Mouse (Mus musculus): Measurements from ENCODE around the gene Ccdc181. TPM values are rescaled to one million over a fixed set of nuclear protein-coding genes. Genes with fewer than 3 reads are reported as not detected.
A peak's percentile ranks its signal among the peaks of the same experiment; 100 is the strongest.
"Not testable (repeated sequence)": the region's sequence is repeated elsewhere in the genome, so short reads cannot be mapped to it uniquely, and the experiment has no call there.

Ccdc181 gene
- 11.5 and 14.5 TPM in 2 replicates for polyA plus RNA-seq (2016; fragmentation: Nextera tagmentation; extraction: Ambion mirVana)

GRCm38 (mm10) chr1:164275455-164275954 is at the start of gene Ccdc181:
Gene Ccdc181, plus strand, starts transcription at chr1:164275585.
- Histone ChIP-seq H3K27me3 (ENCODE audit: low read depth, poor library complexity, severe bottlenecking) (0 out of 2 replicates have a peak, but pooled peaks cover 5% of the 10 kb centered on the region), H3K4me1 (peaks cover 7% of the 10 kb centered on the region; the same call in 1 of the 2 replicates), H3K36me3 (peaks cover 6% of the 10 kb centered on the region), H3K4me3 (peak within 1 kb of the TSS; percentile 79), H3K9me3 (replicated peaks) (no peaks in the 10 kb centered on the region), H3K27ac (replicated peaks) (peak within 1 kb of the TSS; percentile 88)
- under 1% methylated on average over 31 of the region's 31 CpGs for WGBS
- DNase-seq (ENCODE audit: low spot score) = peak; percentile 93

DNA sequence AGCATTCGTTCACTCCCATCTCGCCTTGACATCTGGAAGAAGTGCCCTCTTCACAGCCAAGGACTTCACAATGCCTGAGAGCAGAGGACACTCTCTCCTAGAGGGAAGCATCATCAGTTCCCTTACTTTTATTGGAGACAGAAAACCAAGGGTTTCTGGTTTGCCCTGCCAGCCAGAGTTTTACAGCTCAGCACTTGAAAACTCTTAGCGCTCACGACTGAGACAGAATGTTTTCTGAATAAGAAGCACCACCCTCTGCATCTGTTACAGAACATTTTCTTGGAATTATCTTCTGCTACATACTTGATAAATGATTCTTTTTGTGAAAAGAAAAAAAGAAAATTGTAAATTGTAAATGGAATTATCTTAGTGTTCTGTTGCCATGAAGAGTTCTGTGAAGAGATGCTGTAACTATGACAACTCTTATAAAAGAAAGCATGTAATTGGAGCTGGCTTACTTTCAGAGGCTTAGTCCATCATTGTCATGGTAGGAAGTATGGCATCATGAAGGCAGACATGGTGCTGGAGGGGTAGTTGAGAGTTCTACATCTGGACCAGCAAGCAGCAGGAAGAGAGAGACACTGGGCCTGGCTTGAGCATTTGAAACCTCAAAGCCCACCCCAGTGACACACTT is 43.3 kb upstream of the Ccdc181 start:
- not testable (repeated sequence) for H3K9me3 ChIP-seq (replicated peaks); H3K36me3 ChIP-seq; H3K27ac ChIP-seq (replicated peaks); DNase-seq (ENCODE audit: low spot score); H3K4me1 ChIP-seq; H3K4me3 ChIP-seq; H3K27me3 ChIP-seq (ENCODE audit: low read depth, poor library complexity, severe bottlenecking)
- 92% methylated on average over 2 of the region's 4 CpGs for WGBS

DNA sequence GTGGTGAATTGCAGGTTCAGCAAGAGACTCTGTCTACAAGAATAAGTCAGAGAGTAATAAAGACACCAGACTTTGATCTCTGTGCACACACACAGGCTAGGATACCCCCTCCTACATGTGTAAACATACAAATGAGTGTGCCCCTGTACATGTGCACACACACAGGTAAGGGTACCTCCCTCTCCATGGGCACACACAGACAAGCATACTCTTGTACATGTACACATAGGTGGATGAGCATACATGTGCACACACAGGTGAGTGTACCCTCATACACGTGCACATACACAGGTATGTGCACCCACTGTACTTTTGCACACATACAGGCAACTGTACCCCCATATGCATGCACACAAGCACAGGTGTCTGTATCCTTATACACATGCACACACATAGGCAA is 41.9 kb upstream of the Ccdc181 start:
- 72% methylated on average over 1 of the region's 1 CpGs for WGBS
- DNase-seq (ENCODE audit: low spot score) = no peak
- H3K27me3 ChIP-seq (ENCODE audit: low read depth, poor library complexity, severe bottlenecking) = no peaks in the 10 kb centered on the region

DNA sequence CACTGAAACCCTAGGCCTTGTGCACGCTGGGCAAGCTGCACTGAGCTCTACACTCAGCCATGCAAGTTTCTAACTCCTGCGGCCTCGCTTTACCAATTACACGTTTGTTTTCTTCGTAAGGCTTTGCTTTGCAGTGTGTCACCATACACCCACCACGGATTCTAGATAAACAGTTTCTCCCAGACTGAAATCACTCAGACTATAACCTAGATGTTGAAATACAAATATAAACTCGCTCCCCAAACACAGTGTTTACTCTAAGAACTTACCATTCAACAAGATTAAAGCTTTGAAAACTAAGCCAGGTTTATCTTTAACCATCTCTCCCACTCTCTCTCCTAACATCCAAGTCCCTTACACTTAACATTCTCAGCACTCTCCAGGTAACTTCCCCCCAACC is 40.3 kb upstream of the Ccdc181 start:
- 65% methylated on average over 7 of the region's 7 CpGs for WGBS
- DNase-seq (ENCODE audit: low spot score) = no peak
- Histone ChIP-seq H3K36me3 (no peaks in the 10 kb centered on the region), H3K27me3 (ENCODE audit: low read depth, poor library complexity, severe bottlenecking) (no peaks in the 10 kb centered on the region), H3K9me3 (replicated peaks) (no peaks in the 10 kb centered on the region), H3K4me3 (no peak overlapping the region), H3K27ac (replicated peaks) (no peak overlapping the region), H3K4me1 (peaks cover 4% of the 10 kb centered on the region; the same call in 1 of the 2 replicates)

More for the DNA sequence above, 41.9 kb upstream of the Ccdc181 start:
- no peaks in the 10 kb centered on the region for H3K9me3 ChIP-seq (replicated peaks)
- peaks cover 4% of the 10 kb centered on the region; the same call in 1 of the 2 replicates for H3K4me1 ChIP-seq
- no peaks in the 10 kb centered on the region for H3K36me3 ChIP-seq
- H3K4me3 ChIP-seq = no peak overlapping the region
- H3K27ac ChIP-seq (replicated peaks) = no peak overlapping the region

GRCm38 (mm10) chr1:164236078-164236477 is 39.3 kb upstream of the Ccdc181 start:
- Histone ChIP-seq H3K27ac (replicated peaks) (no peak overlapping the region), H3K36me3 (no peaks in the 10 kb centered on the region), H3K4me3 (no peak overlapping the region), H3K27me3 (ENCODE audit: low read depth, poor library complexity, severe bottlenecking) (no peaks in the 10 kb centered on the region), H3K9me3 (replicated peaks) (no peaks in the 10 kb centered on the region), H3K4me1 (peaks cover 4% of the 10 kb centered on the region; the same call in 1 of the 2 replicates)
- WGBS = 60% methylated on average over 7 of the region's 7 CpGs
- DNase-seq (ENCODE audit: low spot score) = no peak

DNA sequence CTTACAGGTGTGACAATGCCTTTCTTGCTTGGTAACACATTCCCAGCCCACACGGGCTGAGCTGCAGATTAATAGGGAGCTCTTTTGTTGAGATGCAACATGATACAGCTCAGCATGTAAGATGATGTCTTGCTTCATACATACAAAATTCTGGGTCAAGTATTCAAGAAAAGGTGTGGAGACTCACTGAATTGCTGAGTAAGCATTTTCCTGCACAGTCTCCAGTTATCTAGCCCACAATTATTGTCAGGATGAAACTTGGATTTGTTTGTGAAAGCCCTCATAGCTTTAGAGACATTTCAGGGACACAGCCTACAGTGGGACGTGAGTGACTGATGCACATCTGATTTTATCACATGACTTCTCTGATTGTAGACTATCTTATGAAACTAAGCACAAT is 33.9 kb upstream of the Ccdc181 start:
- H3K36me3 ChIP-seq = no peaks in the 10 kb centered on the region
- no peaks in the 10 kb centered on the region for H3K9me3 ChIP-seq (replicated peaks)
- no peak overlapping the region for H3K27ac ChIP-seq (replicated peaks)
- WGBS = 84% methylated on average over 2 of the region's 2 CpGs
- H3K27me3 ChIP-seq (ENCODE audit: low read depth, poor library complexity, severe bottlenecking) = peaks cover 4% of the 10 kb centered on the region
- no peak for DNase-seq (ENCODE audit: low spot score)
- peaks cover 5% of the 10 kb centered on the region; the same call in 1 of the 2 replicates for H3K4me1 ChIP-seq
- H3K4me3 ChIP-seq = no peak overlapping the region

DNA sequence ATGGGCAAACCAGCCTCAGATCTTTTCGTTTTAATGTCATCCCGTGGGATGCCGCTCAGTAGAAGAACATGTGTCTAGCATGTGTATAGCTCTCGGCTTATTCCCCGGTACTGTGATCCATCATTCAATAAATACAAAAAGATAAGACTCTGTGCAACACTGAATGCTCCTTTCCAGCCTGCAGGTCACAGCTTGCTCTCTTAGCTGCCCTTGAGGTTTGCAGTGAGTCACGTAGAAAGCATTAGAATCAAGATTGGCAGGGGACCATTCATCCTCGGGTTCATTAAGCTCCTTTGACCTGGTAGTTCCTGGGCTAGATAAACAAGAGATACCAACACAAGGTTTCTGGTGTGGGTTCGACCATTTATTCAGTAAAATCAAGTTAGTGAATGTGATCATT is 32.6 kb upstream of the Ccdc181 start:
- no peak for DNase-seq (ENCODE audit: low spot score)
- Histone ChIP-seq H3K4me1 (peaks cover 16% of the 10 kb centered on the region), H3K4me3 (no peak overlapping the region), H3K27ac (replicated peaks) (no peak overlapping the region), H3K27me3 (ENCODE audit: low read depth, poor library complexity, severe bottlenecking) (peaks cover 13% of the 10 kb centered on the region), H3K9me3 (replicated peaks) (no peaks in the 10 kb centered on the region), H3K36me3 (no peaks in the 10 kb centered on the region)
- WGBS = 78% methylated on average over 8 of the region's 8 CpGs

- Histone ChIP-seq H3K27me3 (ENCODE audit: low read depth, poor library complexity, severe bottlenecking) (peaks cover 30% of the 10 kb centered on the region), H3K4me1 (peaks cover 41% of the 10 kb centered on the region), H3K36me3 (no peaks in the 10 kb centered on the region), H3K9me3 (replicated peaks) (no peaks in the 10 kb centered on the region), H3K4me3 (peak overlapping the region; percentile 80), H3K27ac (replicated peaks) (peak overlapping the region; percentile 89)
- DNase-seq (ENCODE audit: low spot score) = no peak
- WGBS = 36% methylated on average over 8 of the region's 8 CpGs
These were observed 27.9 kb upstream of the Ccdc181 start for GRCm38 (mm10) chr1:164247442-164247841.

- peak; percentile 28 for DNase-seq (ENCODE audit: low spot score)
- H3K27ac ChIP-seq (replicated peaks) = peak overlapping the region; percentile 89
- peak overlapping the region; percentile 80 for H3K4me3 ChIP-seq
- peaks cover 30% of the 10 kb centered on the region for H3K27me3 ChIP-seq (ENCODE audit: low read depth, poor library complexity, severe bottlenecking)
- no peaks in the 10 kb centered on the region for H3K9me3 ChIP-seq (replicated peaks)
- peaks cover 41% of the 10 kb centered on the region for H3K4me1 ChIP-seq
- 5% methylated on average over 10 of the region's 10 CpGs for WGBS
- no peaks in the 10 kb centered on the region for H3K36me3 ChIP-seq
These were observed 27.4 kb upstream of the Ccdc181 start for GRCm38 (mm10) chr1:164247971-164248370.

- Histone ChIP-seq H3K9me3 (replicated peaks) (no peaks in the 10 kb centered on the region), H3K27me3 (ENCODE audit: low read depth, poor library complexity, severe bottlenecking) (peaks cover 30% of the 10 kb centered on the region), H3K4me3 (peak within 1 kb of the TSS; percentile 80), H3K4me1 (peaks cover 41% of the 10 kb centered on the region), H3K36me3 (no peaks in the 10 kb centered on the region), H3K27ac (replicated peaks) (peak within 1 kb of the TSS; percentile 89)
- under 1% methylated on average over 79 of the region's 79 CpGs for WGBS
- DNase-seq (ENCODE audit: low spot score) = peak; percentile 100
These were observed 26.7 kb upstream of the Ccdc181 start, which contains the start of gene Slc19a2 for GRCm38 (mm10) chr1:164248465-164249331. Gene Slc19a2, plus strand, starts transcription at chr1:164249046.

DNA sequence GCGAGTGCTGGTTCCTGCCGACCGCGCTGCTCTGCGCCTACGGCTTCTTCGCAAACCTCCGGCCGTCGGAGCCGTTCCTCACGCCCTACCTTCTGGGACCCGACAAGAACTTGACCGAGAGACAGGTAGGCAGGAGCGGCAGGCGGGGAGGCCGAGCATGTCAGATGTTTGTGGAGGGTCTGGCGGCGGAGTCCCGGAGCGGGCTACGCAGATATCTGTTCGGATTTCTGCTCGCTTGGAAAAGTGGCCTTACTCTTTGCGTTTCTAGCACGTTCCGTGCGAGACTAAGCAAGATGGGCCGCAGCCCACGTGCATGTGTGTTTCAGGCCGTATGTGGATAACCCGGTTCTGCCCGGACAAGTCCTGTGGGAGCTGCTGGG is 26.1 kb upstream of the Ccdc181 start:
- no peaks in the 10 kb centered on the region for H3K36me3 ChIP-seq
- no peak for DNase-seq (ENCODE audit: low spot score)
- H3K4me3 ChIP-seq = peak overlapping the region; percentile 80
- peaks cover 30% of the 10 kb centered on the region for H3K27me3 ChIP-seq (ENCODE audit: low read depth, poor library complexity, severe bottlenecking)
- peak overlapping the region; percentile 89 for H3K27ac ChIP-seq (replicated peaks)
- under 1% methylated on average over 33 of the region's 33 CpGs for WGBS
- H3K9me3 ChIP-seq (replicated peaks) = no peaks in the 10 kb centered on the region
- peaks cover 41% of the 10 kb centered on the region for H3K4me1 ChIP-seq

GRCm38 (mm10) chr1:164250391-164251150 is 24.8 kb upstream of the Ccdc181 start:
- WGBS = 69% methylated on average over 8 of the region's 8 CpGs
- H3K36me3 ChIP-seq = no peaks in the 10 kb centered on the region
- no peak for DNase-seq (ENCODE audit: low spot score)
- no peak overlapping the region for H3K27ac ChIP-seq (replicated peaks)
- H3K9me3 ChIP-seq (replicated peaks) = no peaks in the 10 kb centered on the region
- H3K4me3 ChIP-seq = peak overlapping the region; percentile 80
- H3K4me1 ChIP-seq = peaks cover 41% of the 10 kb centered on the region
- peaks cover 26% of the 10 kb centered on the region for H3K27me3 ChIP-seq (ENCODE audit: low read depth, poor library complexity, severe bottlenecking)
